In genomic region chr1:134136351-134136750, GRCm38 (mm10) we compare ENCODE assay signal across 22 mouse cellular contexts. TPM values are rescaled to one million over a fixed set of nuclear protein-coding genes. Genes with fewer than 3 reads are reported as not detected.
"Had no signal": no experiment of that assay in that cellular context is flagged by ENCODE, and none has a peak within 500 bp of the region (broad histone marks: within the 10 kb centered on the region; RNA-seq: fewer than 3 reads in every experiment).

No protein-coding gene starts in this region.

- H3K9ac ChIP-seq: neural tube, embryonic 12.5 days; neural tube, embryonic 13.5 days; neural tube, embryonic 15.5 days; stomach, embryonic 15.5 days had no signal

- H3K9me3 ChIP-seq: neural tube, embryonic 12.5 days; neural tube, embryonic 13.5 days; neural tube, embryonic 15.5 days; stomach, embryonic 15.5 days had no signal

- H3K4me2 ChIP-seq: neural tube, embryonic 12.5 days; neural tube, embryonic 13.5 days; neural tube, embryonic 15.5 days; stomach, embryonic 15.5 days had no signal

- H3K27me3 ChIP-seq: neural tube, embryonic 12.5 days; neural tube, embryonic 13.5 days; neural tube, embryonic 15.5 days; stomach, embryonic 15.5 days had no signal

- H3K4me1 ChIP-seq: neural tube, embryonic 12.5 days; stomach, embryonic 15.5 days had no signal

- H3K4me3 ChIP-seq: neural tube, embryonic 12.5 days; neural tube, embryonic 13.5 days; neural tube, embryonic 15.5 days; stomach, embryonic 15.5 days had no signal

- H3K27ac ChIP-seq: neural tube, embryonic 12.5 days; neural tube, embryonic 13.5 days; neural tube, embryonic 15.5 days; stomach, embryonic 15.5 days; stomach, postnatal 0 days had no signal

- DNase-seq: retina, postnatal 1 day; right cerebral cortex, adult 18-20 months; right cerebral cortex, postnatal 14 days; right cerebral cortex, postnatal 25 days; right cerebral cortex, postnatal 4 days; spleen, adult 18-20 months; thymus, adult 18-20 months; thymus, adult 2 months; thymus, postnatal 14 days; thymus, postnatal 25 days; thymus, postnatal 36 days; thymus, postnatal 4 days had no signal

- H3K36me3 ChIP-seq: neural tube, embryonic 12.5 days; neural tube, embryonic 13.5 days; neural tube, embryonic 15.5 days; stomach, embryonic 15.5 days had no signal

RNA-seq across cellular contexts. Expression of gene Chit1, which starts 25.3 kb away (rescaled TPM):
- polyA plus RNA-seq: small intestine, adult 2 months; spleen, adult 2 months; stomach, embryonic 14.5 days; urinary bladder, adult 2 months had no signal

RNA-seq across cellular contexts. Expression of gene Mybph, which starts 56.9 kb away (rescaled TPM):
- total RNA-seq: neutrophil, adult 5-6 weeks had no signal
- polyA plus RNA-seq: spleen, adult 2 months; stomach, embryonic 14.5 days; urinary bladder, adult 2 months had no signal
